Mouse (Mus musculus) forebrain, embryonic 12.5 days (tissue): ENCODE results near the gene Cfap299. TPM values are rescaled to one million over a fixed set of nuclear protein-coding genes. Genes with fewer than 3 reads are reported as not detected.

ENCODE experiments used
- ATAC-seq: fragments of 200-750 bp; cut with Nextera tagmentation; 2 replicates; pipeline ENCODE4 v1.8.0; 2017; ENCODE audit warnings: moderate TSS enrichment; ENCODE audit not compliant: low FRiP score
- H3K27ac ChIP-seq: fragments of 300-500 bp; sonication (generic); 2 replicates; pipeline ENCODE4 v1.5.1; 2016; ENCODE audit warnings: mild to moderate bottlenecking
- H3K27me3 ChIP-seq: fragments of 300-500 bp; sonication (generic); 2 replicates; pipeline ENCODE4 v1.6.1; 2016; ENCODE audit warnings: mild to moderate bottlenecking
- H3K36me3 ChIP-seq: fragments of 300-500 bp; sonication (generic); replicated peaks from 2 replicates; pipeline ENCODE4 v1.6.1; 2016; ENCODE audit warnings: mild to moderate bottlenecking
- H3K4me1 ChIP-seq: fragments of 300-500 bp; sonication (generic); 2 replicates; pipeline ENCODE4 v1.6.1; 2016
- H3K4me2 ChIP-seq: fragments of 300-500 bp; sonication (generic); 2 replicates; pipeline ENCODE4 v1.6.1; 2016; ENCODE audit warnings: mild to moderate bottlenecking, moderate library complexity
- H3K4me3 ChIP-seq: fragments of 300-500 bp; sonication (generic); replicated peaks from 2 replicates; pipeline ENCODE4 v1.5.1; 2016; ENCODE audit warnings: mild to moderate bottlenecking
- H3K9ac ChIP-seq: fragments of 300-500 bp; sonication (generic); 2 replicates; pipeline ENCODE4 v1.6.1; 2016; ENCODE audit warnings: mild to moderate bottlenecking
- H3K9me3 ChIP-seq: fragments of 300-500 bp; sonication (generic); 2 replicates; pipeline ENCODE4 v1.6.1; 2016
- WGBS: fragments of 180-500 bp; shearing (Covaris S2); methylation state at CpG from one replicate; pipeline ENCODE4 v1.1.7; 2016; 5-methylcytosine and 5-hydroxymethylcytosine counted together
- microRNA counts: library from miRNA; unstranded; fragments of <30 nt; microRNA quantifications from one replicate; lab custom pipeline; 2017
- microRNA-seq: library from miRNA; unstranded; fragments of <30 nt; microRNA quantifications from one replicate; pipeline ENCODE4, GENCODE M21; 2017
- polyA plus RNA-seq: library from polyadenylated mRNA; unstranded; fragments of >200 nt; fragmentation: Nextera tagmentation; extraction: Ambion mirVana; gene quantifications from 2 replicates; pipeline ENCODE4 v1.2.1, GENCODE M21; 2016

Cfap299 gene
- polyA plus RNA-seq, 1 experiment from 2014 or later = 0.46 TPM

DNA sequence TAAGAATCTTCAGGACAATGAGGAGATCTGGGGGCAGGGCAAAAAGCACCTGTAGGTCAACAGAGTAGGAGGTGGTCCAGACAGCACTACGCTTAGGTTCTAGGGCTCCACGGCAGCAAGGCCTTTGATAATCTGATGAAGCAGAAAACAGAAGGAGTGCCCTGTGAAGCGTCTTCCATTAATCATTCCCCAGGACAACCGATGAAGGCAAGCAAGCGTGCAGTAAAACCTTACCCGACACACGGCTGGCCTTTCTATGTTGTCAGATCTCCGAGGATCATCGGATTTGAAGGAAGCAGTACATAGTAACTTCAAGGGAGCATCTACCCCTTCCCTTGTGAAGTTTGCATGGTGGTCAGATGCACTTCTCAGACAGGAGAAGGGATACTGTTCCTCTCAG is 478.8 kb downstream of the Cfap299 start:
- Histone ChIP-seq H3K36me3 (no peaks in the 10 kb centered on the region), H3K9ac (no peak overlapping the region), H3K27me3 (no peaks in the 10 kb centered on the region), H3K27ac (no peak overlapping the region), H3K9me3 (no peaks in the 10 kb centered on the region), H3K4me1 (no peaks in the 10 kb centered on the region), H3K4me3 (no peak overlapping the region), H3K4me2 (no peak overlapping the region)
- ATAC-seq = no peak
- WGBS = 83% methylated on average over 9 of the region's 9 CpGs

DNA sequence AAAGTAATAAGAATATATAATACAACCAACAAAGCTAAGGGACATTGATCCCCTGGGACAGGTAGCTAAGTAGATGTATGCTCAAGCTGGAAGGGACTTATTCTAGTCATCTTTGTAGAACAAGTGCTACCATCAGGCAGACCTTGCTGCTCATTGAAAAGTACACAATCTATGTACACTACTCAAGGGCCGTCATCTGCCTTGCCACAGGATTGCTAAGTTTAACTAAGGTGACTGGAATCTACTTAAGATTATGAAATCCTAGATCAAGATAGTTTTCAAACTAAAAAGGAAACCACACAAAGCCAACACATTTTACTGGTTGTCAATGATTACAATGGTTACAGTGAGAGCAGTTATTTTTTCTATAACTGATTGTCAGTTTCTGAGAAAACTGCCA is 483.3 kb downstream of the Cfap299 start:
- WGBS = 95% methylated on average over 1 of the region's 1 CpGs
- Histone ChIP-seq H3K4me3 (no peak overlapping the region), H3K9me3 (no peaks in the 10 kb centered on the region), H3K4me1 (no peaks in the 10 kb centered on the region), H3K27ac (no peak overlapping the region), H3K27me3 (no peaks in the 10 kb centered on the region), H3K9ac (no peak overlapping the region), H3K4me2 (no peak overlapping the region), H3K36me3 (no peaks in the 10 kb centered on the region)
- no peak for ATAC-seq

DNA sequence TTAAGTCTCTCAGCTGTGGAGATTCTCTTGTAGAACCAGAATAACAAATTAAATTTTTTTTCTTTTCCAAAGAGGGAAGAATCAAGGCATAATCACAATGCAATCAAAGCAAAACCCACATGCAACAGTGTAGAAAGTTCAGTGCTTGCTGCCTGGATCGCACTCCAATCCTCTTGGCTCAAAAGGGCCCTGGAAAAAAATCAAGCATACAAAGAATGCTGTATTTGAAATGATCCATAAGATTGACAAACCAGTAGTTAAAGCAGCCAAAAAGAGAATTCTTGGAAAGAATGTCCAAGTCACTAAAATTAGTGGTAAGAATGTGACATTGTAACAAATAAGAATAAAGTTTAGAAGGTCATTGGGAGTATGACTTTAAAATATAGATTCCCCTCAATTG is 486.2 kb downstream of the Cfap299 start:
- no peak for ATAC-seq
- Histone ChIP-seq H3K36me3 (no peaks in the 10 kb centered on the region), H3K4me3 (no peak overlapping the region), H3K4me1 (no peaks in the 10 kb centered on the region), H3K9ac (no peak overlapping the region), H3K4me2 (no peak overlapping the region), H3K27ac (no peak overlapping the region), H3K27me3 (no peaks in the 10 kb centered on the region), H3K9me3 (no peaks in the 10 kb centered on the region)
- WGBS = 94% methylated on average over 1 of the region's 1 CpGs

DNA sequence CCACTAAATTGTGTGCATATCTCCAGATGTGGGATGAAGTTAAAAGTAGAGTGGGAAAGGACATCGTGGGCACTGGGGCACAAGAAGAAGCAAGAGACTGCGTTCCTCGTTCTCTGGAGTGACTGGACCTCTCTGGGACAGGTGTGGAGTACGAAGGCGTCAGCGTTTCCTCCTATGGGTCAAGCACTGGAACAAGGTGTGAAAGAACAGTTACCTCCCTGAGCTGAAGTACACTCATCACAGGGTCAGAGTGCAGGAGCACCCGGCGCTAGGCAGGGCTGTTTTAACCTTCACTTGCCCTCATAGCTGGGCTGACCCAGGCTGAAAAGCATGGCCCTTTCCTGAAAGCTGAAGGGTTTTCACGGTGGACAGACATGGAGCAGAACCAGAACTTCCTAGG is 504.7 kb downstream of the Cfap299 start:
- 86% methylated on average over 9 of the region's 9 CpGs for WGBS
- Histone ChIP-seq H3K4me3 (no peak overlapping the region), H3K4me2 (no peak overlapping the region), H3K9me3 (no peaks in the 10 kb centered on the region), H3K27me3 (no peaks in the 10 kb centered on the region), H3K36me3 (no peaks in the 10 kb centered on the region), H3K9ac (no peak overlapping the region), H3K4me1 (no peaks in the 10 kb centered on the region), H3K27ac (no peak overlapping the region)
- no peak for ATAC-seq

DNA sequence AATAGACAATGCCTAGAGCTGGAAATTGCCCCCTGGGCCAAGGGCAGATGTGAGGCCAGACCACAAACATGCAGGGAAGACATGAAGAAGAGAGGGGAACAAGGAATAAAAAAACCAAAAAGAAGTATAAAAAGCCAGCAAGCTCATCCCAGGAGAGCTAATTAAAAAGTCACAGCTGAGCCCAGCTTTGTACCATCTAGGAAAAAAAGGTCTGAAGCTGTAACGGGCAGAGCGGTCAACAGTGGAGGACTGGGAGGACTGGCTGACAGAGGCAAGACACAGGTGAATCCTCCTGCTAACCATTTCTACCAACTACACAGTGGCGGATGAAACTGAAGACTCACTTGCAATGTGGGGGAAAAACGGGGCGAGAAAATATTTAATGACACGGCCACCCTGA is 505.2 kb downstream of the Cfap299 start:
- H3K27me3 ChIP-seq = no peaks in the 10 kb centered on the region
- 76% methylated on average over 6 of the region's 6 CpGs for WGBS
- no peaks in the 10 kb centered on the region for H3K36me3 ChIP-seq
- H3K9ac ChIP-seq = no peak overlapping the region
- no peaks in the 10 kb centered on the region for H3K4me1 ChIP-seq
- no peaks in the 10 kb centered on the region for H3K9me3 ChIP-seq
- ATAC-seq = no peak
- no peak overlapping the region for H3K27ac ChIP-seq
- H3K4me3 ChIP-seq = no peak overlapping the region
- H3K4me2 ChIP-seq = no peak overlapping the region

DNA sequence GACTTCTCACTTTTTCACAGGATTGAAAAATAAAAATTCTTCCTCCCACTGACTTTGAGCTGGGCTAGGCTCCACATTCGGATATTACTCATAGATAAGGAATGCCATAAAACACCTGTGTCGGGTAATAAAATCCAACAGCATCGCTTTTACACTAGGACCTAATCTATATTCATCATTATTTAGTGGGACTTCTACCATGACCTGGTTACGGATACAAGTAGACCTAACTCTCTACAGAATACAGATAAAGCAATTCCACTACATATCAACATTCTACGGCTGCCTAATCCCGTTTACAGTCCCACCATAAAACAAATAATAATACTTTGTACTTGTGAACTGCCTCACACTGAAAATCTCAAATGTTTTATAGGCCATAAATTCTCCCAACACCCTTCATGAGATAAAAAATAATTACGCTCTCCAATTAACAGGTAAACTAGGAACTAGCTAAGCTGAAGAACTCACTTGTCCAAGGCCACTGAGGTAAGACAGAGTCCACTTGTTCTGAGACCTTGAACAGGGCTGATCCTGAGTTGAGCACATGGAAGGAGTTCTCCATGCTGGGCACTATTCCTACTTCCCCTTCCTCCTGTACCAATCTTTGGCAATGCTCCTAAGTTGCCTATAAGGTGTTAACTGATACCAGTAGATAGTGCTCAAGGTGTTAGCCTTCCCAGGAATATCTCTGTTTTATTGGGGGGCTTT is 513.7 kb downstream of the Cfap299 start:
- H3K36me3 ChIP-seq = no peaks in the 10 kb centered on the region
- H3K27me3 ChIP-seq = no peaks in the 10 kb centered on the region
- H3K4me1 ChIP-seq = no peaks in the 10 kb centered on the region
- ATAC-seq = no peak
- H3K9me3 ChIP-seq = no peaks in the 10 kb centered on the region
- no peak overlapping the region for H3K27ac ChIP-seq
- H3K9ac ChIP-seq = no peak overlapping the region
- H3K4me2 ChIP-seq = no peak overlapping the region
- WGBS = 90% methylated on average over 7 of the region's 7 CpGs
- no peak overlapping the region for H3K4me3 ChIP-seq

DNA sequence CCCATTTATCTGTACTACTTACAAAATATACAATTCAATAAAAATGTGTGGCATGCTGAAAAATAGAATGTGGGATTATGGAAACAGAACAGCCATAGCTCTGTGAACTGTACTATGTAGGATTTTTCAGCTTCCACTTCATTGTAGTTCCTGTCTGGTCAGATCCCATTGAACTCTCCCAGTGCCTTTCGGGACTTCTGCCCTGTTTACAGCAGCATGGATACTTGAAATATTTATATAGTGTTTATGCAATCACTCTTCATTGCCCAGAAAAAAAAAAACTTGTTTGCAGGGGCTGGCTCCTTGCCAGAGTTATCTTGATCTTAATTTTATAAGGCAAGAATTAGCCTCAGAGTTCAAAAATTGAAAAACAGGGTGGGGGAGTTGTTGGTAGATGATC is 515.6 kb downstream of the Cfap299 start:
- Histone ChIP-seq H3K4me3 (no peak overlapping the region), H3K4me2 (no peak overlapping the region)

More for the DNA sequence above, 515.6 kb downstream of the Cfap299 start:
- Histone ChIP-seq H3K4me1 (no peaks in the 10 kb centered on the region), H3K27ac (no peak overlapping the region), H3K9me3 (no peaks in the 10 kb centered on the region), H3K36me3 (no peaks in the 10 kb centered on the region), H3K27me3 (no peaks in the 10 kb centered on the region), H3K9ac (no peak overlapping the region)
- no peak for ATAC-seq
- 77% methylated on average over 1 of the region's 1 CpGs for WGBS

MicroRNA genes within 50 kb of the gene (microRNA counts, 519-probe panel; counts per million panel counts)
- not detected for microRNA mmu-miR-703 (lab: Ali Mortazavi, UCI)

Small RNAs within 50 kb of the gene (microRNA-seq; reads per million reads assigned to microRNA genes)
- gene Mir703 = not detected

Other genes with a start within 250 kb of the Cfap299 start
- gene Prdm8, start 162.1 kb upstream of the Cfap299 start, polyA plus RNA-seq = 3.0 and 3.2 TPM in 2 replicates
- gene Fgf5, start 75.1 kb upstream of the Cfap299 start, polyA plus RNA-seq = 0.36 and 0.56 TPM in 2 replicates
- not detected in 2 replicates for gene Gm11111, start 223.4 kb downstream of the Cfap299 start, polyA plus RNA-seq